Mouse (Mus musculus) embryo, embryonic 10 days (tissue): ENCODE measurements around the gene Pdk3.

Source experiments
- DNase-seq: peaks from one replicate; pipeline ENCODE4 v3.0.0-alpha.2; 2015; ENCODE audit warnings: low spot score

Pdk3 gene

DNA sequence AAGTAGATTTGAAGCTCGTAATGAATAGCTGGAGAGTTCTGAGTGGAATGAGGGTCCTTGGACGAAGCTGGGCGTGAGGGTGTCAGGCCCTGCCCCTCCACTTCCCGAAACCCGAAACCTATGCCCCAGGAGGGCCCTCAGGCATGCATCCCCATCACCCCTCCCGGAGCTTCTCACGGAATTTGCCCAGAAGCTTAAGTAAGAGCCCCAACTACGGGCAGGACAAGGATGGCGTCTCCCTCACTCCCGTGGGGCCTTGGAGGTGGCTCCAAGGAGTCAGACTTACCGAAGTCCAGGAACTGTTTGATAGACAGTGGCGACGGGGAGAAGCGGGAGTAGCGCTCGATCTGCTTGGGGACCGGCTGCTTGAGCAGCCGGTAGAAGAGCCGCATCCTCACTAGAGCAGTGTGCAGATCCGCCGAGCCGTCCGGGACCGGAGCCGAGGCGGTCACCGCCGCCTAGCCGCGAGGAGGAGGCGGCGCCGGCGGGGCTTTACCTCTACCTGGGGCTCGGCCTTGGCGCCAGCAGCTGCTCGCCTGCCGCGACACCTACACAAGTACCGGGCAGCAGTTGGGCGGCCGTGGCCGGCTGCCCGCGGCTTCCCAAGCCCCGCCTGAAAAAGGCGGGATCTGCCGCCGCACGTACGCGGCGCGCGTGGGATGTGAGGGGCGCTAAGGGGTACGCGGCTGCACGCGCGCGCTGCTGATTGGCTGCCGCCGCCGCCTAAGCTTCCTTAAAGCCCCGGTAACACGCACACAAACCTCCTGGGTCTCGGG lies at the start of gene Pdk3:
TSS of gene Pdk3 (minus strand) at position 641 of the 776 bp plus-strand sequence.
- DNase-seq = peak; percentile 86

DNA sequence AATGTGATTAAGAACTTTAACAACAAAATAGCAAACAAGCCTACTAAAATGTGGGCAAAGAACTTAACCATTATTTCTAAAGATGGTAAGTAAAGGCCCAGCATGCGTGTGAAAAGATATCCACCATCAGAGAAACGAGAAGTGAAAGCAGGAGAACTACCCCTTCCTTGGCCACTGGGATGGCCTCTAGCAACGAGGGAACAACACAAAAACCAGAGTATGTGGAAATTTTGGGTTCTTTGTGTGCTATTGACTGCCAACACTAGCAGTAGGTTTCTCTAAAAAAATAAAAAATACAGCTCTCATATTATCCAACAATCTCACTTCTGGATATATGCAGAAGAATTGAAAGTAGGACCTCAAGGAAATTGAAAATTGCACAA lies 45.6 kb upstream of the Pdk3 start:
- no peak for DNase-seq

DNA sequence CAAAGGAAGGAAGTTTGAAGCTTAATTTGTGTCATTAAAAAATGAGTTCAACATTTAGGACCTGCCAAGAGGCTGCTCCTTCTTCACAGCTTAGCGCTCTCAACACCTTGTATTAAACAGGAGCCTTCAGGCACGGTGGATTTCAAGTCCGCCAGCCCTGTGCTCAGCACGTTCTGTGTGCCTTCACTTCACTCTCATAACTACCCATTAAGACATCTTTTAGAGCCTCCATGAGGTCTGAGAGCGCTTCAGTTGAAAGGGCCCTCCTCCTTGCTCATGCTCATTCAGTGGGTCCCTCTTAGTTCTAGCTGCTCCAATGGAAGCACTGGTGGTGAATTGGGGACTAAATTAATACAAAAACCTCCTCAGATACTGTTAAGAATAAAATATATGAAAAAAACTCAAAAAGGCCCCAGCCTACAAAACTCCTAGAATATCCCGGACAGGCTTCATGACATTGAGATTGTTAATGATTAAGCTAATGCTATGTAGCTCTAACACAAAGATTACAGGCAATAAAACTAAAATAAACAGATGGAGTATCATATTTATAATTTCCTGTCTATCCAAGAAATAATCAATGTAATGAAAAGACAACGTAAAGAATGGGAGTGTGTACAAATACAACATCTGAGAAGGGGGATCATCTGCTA lies 45.1 kb upstream of the Pdk3 start:
- DNase-seq = no peak

DNA sequence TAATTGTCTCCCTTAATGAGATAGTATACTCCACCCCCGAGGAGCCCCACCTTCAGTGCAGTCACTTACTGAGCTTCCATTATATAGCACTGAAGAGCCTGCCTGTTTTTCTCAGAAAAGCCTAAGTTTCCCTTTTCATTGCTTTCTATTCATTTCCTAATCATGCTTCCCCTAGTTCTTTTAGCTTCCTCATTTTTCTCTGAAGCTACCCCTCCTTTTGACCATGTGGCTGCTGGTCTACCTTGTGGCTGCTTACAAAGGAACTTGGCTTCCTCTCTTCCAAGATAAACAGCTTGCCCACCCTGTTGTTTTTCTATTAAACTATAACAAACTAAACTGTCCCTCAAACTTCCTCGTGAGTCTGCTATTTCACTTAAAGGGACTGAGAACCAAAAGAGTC lies 31.4 kb upstream of the Pdk3 start:
- no peak for DNase-seq

DNA sequence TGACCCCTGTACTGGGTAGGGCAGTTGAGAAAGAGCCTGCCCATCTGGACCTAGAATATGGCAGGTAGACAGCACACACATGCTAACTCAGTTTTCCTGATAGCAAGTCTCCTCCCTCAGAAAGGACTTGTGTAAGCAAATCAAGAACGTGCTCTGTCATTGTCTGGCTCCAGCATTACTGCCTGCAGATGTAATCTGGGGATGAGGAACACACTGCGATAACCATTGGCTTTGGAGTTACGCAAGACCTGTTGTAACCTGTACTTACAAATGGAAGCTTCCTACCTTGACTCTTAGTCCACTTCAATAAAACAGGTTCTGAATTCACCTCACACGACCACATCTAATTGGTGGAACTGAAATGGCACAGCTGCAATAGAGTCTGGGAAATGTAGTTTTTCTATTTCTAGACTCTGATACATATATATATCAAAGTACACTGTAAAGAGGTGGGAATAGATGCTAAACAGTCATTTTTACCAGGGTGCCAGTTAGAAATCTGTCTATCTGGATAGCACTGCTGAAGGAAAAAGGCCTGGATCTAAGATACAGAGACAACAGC lies 30.6 kb upstream of the Pdk3 start:
- DNase-seq = no peak

DNA sequence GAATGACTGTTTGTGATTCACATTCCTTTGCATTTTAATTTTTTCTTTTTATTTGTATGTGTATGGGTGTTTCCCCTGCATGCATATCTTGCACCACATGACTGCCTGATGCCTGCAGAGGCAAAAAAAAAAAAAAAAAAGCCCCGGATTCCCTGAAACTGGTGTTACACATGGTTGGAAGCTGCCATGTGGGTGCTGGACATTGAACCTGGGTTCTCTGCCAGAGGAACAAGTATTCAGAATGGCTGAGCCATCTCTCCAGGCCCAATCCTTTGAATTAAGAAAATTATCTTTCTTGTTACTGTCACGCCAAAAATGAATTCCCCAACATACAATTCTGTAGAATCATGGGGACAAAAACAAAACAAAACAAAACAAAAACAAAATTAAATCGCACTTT lies 25.8 kb upstream of the Pdk3 start:
- no peak for DNase-seq

DNA sequence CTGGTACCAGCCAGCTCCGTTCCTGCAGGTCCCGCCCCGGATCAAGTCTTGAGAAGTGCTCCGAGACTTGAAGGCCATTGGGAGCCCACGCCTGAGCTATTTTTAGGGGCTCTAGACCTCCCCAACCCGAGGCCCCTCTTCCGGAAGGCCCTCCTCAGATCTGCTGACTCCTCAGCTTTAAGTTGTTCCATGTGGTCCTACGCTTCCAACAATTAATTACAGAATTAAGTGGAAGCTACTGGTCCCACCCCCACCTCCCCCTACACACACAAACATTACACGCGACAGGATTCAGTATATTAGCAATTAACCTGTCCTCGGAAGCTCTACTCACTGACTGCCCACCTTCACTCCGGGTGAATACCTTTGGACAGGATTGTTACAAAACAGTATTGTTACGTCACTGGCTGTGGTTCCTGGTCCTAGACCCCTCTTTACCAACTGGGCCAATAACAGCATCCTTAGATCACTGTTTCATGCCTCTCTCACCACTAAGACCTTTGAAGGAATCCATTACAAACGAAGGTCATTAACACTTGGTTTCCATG lies 410 bp upstream of the Pdk3 start:
- DNase-seq = no peak

DNA sequence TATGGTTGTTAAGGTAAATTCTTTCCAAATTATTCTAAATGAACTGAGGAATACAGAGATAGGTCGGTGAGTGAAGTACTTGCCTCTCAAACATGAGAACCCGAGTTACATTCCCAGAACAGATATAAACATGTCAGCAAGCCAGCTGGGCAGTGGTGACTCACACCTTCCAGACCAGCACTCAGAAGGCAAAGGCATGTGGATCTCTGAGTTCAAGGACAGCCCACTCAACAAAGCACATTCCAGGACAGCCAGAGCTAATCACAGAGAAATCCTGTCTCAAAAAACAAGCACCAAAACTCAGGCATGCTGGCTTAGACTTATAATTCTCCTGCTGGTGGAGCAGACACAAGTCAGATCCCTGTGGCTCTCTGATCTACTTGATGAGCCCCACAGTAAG lies 6.2 kb downstream of the Pdk3 start:
- no peak for DNase-seq

DNA sequence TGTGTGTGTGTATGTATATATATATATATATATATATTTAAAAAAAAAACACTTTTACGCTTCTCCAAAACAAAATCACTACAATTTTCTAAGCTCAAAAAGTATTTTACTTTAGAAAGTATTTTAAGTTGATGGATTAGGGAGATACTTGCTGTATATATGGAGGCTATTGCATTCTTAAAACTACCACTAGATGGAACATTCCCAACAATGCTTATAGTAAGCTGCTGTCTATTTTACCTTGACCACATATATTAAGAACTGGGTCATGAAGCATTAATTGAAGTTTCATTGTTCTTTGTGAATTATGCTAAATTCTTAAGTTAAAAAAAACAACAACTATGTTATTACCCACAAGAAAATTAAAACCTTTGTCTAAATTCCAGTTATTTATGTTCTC lies 24.0 kb downstream of the Pdk3 start:
- no peak for DNase-seq

DNA sequence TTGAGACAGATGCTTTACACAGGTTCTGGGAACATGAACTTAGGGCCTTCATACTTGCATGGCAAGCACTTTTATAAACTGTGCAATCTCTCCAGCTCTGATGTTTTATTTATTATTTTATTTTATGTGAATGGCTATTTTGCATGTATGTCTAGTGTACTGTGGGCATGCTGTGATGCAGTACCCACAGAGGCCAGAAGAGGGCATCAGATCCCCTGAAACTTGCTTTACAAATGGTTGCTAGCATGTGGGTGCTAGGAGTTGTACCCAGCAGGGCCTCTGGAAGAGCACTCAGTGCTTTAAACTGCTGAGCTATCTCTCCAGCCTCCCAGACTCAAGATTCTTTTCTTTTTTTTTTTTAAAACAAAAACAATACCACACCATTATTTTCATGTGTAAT lies 38.8 kb downstream of the Pdk3 start:
- peak; percentile 22 for DNase-seq

DNA sequence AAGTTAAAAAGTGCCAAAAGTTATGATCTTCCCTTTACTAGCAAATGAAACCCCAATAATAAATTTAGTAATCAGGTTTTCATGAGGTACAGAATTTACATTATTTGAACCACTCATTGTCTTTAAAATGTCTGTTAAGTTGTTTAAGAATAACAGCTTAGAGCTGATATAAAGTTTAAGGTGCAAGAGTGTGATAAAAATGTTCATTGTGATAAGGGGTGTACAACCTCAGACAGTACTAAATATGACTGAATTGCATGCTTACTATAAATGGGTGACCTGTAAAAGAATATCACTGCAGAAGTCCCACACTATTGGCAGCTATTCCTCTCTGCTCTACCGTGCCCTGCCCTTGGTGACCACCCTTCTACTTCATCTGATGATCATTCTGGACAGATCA lies 42.4 kb downstream of the Pdk3 start:
- no peak for DNase-seq

DNA sequence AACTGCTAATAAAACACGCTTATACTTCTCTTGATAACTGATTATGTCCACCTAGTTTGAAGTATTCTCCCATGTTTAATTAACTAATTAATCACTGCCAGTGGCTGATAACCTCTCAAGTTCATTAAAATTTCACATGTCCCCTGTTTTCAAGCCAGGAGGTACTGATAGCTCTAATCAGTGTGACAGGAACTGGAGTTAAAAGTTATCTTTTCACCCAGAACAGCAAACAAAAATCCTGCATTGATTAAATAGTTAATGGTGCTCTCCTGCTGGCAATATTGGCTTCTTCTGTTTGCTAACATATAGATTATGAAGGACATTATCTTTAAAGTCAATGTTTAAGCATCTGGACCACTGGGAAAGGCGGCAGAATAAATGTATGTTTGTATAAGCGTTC lies 71.2 kb downstream of the Pdk3 start:
- DNase-seq = no peak

DNA sequence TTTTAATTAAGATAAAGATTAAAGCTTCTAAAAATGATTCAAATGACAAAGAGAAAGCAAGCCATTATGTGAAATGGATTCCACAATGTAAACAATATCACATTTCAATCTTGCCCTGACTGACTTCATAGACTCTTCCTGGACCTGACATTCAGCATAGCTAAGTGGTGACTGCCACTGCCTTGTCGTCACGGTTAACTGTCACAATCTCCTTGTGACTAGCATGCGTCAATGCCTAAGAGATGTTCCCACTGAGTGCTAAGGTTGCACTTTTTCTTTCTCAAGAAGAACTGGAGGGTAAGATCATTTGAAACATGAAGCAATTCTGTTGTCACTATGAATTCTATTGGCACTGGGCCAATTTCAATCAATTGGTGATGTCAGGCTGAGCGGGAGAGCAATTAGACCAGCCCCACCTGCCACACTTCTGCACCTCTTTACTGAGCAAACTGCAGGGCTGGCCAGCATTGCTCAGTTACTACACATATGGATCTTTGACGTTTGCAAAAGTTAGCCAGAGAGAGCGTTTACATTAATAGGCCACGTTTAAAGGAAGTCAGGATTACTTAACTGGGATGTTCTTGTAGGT lies 75.0 kb downstream of the Pdk3 start:
- DNase-seq = no peak

DNA sequence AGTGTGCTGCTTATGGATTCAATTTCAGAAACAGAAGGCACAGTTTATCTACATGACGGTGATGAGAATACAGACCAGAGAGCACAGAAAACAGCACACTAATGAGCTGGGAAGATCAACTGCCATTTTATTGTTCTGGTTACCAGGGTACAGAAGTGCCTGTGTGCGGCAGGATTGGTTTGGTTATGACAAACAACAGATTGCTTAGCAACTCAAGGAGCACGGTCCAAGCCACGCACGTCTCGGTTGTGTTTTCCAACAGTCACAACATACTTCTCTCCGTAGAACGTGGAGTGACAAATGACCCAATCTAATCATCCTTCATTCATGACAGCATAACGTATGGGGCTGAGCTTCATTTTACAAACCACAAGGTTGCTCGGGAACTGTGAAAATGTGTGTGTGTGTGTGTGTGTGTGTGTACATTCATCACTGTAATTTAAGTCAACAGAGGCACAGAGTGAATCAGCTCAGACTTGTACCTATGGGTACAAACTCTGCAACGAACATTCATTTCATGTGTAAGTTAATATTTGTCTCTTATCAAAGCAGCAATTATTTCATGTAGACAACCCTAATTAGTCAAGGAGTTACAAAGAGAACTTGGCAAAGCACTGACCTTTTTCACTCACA lies 76.7 kb downstream of the Pdk3 start:
- no peak for DNase-seq

DNA sequence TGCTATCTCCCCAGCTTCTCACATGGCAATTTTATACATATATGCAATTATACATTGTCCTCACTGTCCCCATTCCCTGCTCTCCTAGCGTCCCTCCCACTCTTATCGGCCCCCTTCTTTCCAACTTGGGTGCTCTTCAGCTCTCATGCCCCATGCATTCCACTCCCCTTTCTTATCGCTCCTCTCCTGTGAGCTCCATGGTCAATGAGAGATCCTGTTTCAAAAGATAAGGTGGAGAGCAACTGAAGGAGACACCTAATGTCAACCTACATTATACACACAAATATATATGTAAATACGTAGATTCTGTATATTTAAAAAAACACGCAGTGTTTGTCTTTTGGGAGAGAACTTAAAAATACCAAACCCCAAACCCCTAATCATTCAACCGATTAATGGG lies 81.4 kb downstream of the Pdk3 start:
- DNase-seq = no peak

DNA sequence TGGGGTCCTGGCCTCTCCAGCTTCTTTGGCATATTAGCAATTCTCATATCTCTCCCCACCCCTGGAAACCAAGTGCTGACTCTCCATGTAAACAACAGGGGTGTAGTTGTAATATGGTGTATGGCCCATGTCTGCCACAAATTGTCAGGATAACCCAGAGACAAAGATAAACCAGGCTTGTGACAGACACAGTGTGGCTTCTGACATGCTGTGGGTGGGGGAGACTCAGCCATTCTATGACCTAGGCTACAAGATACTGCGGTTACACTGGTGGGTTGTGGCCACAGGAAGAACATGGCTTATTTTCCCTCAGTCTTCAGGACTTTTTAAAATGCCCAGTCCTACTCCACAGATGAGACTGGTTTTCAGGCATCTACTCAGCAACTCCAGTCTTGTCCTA lies 82.8 kb downstream of the Pdk3 start:
- no peak for DNase-seq

DNA sequence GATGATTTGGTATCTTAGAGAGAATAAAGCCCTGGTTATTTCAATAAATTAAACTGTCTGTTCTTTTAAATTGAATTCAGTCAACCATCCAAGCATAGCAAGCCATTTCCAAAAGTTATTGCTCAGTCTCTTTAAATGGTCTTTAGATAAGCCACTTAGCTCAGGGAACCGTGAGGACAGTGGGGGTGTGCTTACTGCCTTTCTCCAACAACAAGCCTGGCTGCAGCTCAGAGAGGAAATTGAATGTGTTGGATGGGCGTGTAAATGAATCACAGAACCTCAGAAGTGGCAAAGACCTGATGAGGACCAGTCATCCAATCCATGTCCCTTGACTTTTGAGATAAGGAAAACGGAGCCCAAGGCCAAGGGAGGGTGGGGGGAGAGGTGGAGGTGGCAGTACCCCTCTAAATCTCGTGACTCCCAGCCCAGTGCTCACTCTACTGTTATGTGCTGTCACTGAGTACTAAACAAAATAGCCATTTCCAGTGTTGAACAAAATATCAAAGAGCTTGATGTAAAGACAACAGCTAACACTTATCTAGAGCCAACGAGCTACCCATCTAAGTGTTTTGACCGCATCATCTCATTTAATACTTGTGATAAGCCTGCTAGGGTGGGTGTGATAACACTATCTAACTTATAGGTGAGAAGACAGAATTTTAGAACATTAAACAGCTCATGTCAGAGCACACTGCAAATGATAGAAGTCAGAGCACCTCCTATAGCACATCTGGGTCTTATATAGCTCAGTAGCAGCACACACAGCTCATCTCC lies 98.8 kb downstream of the Pdk3 start:
- peak; percentile 16 for DNase-seq

DNA sequence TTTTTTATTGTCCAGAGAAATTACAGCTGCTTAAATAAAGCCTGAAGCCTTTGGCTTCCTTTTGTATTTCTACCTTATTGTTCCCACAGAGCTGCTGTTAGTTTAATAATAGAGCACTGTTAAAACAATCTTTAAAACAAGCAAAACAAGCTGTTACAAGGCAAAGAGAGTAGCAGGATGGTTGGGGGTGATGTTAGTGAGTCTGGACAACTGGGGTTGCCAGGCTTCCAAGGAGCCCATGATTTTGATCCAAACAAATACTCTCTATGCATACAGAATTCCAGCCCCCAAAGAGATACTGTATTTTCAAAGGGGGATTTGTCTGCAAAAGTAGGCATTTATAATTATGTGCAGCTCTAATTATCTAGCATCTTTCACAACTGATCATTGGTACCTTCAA lies 99.6 kb downstream of the Pdk3 start:
- no peak for DNase-seq

DNA sequence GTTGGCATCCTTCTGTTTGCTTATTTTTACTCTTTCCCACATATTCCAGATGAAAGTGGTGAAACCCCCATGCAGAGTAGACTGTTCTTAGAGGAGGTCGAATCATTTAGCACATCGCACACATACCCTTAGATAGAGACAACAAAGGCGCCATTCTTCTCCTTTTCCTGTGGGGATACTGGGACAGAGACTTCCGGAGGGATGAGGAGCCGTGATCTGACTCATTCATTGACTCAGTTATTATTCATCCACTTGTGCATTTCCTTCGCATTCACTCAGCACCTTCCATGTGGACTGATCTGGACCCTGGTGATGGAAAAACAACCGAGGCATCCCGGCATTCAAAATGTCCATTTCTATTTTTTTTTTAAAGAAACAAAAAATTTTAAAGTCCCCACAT lies 101.1 kb downstream of the Pdk3 start:
- no peak for DNase-seq

DNA sequence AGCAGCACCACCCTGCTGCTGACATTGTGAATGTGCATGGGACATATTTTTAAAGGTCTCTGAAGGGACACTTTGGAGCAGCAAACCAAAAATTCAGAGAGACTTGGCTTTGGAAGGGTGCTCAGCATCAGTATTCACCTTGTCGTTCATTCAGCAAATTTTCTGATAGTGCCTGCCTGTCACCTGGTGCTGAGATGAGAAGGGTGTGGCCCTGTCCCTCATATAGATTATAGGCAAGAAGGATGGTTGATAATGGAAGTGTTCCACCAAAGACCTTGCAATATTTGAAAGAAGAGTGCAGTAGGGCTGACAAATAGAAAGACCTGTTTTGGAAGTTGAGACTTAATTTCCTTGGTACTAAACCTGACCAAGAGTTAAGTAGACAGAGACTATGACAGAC lies 102.5 kb downstream of the Pdk3 start:
- DNase-seq = no peak
